8 mouse cellular contexts compared by ENCODE assay signal in the genomic region with DNA sequence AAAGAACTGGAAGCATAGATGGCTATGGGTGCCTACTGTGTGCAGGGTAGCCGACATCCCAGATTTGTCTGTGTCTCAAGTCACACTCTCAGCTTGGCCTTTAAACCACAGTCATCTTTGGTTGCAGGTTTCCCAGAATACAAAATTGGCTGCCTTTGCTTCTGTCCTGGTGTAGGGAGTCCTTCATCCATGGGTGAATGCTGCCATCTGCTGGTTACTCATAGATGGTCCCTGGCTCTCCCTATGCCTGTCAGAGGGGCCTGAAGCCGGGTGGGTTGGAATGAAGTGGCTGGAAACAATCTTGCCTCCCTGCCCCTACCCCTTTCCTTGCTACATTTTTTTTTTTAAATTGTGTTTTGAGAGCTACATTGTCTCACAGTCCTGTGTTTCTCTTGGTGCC. TPM values are rescaled to one million over a fixed set of nuclear protein-coding genes. Genes with fewer than 3 reads are reported as not detected.
DNase-seq lines count a peak whose midpoint lies in the region; ATAC-seq and TF ChIP-seq lines count a peak whose summit lies in the region.

No protein-coding gene starts in this region.

- H3K9me3 ChIP-seq in heart, embryonic 11.5 days (replicated peaks; ENCODE audit: control insufficient read depth, low read length), result no peaks in the 10 kb centered on the region
- H3K9me3 ChIP-seq in limb, embryonic 13.5 days, result no peaks in the 10 kb centered on the region
- no peaks in the 10 kb centered on the region for H3K9me3 ChIP-seq in midbrain, postnatal 0 days (ENCODE audit: low read length)

- WGBS in heart, embryonic 11.5 days (ENCODE audit: insufficient replicate concordance), result 32% methylated on average over 2 of the region's 2 CpGs
- WGBS in limb, embryonic 13.5 days, result 29% methylated on average over 2 of the region's 2 CpGs
- WGBS in midbrain, postnatal 0 days, result 18% methylated on average over 2 of the region's 2 CpGs

- H3K4me2 ChIP-seq in heart, embryonic 11.5 days, result no peak overlapping the region
- no peak overlapping the region for H3K4me2 ChIP-seq in limb, embryonic 13.5 days (replicated peaks)
- no peak overlapping the region for H3K4me2 ChIP-seq in midbrain, postnatal 0 days (ENCODE audit: low read depth, low read length, poor library complexity, severe bottlenecking)

- peak; percentile 97 for DNase-seq in heart, adult 11 months
- peak; percentile 51 for DNase-seq in embryo, embryonic 11.5 days (ENCODE audit: low read depth, low spot score)
- DNase-seq in gastrocnemius, postnatal 4 days (ENCODE audit: low spot score in 2 of 2), result peak; percentile 48 to 74
- peak; percentile 74 to 83 for DNase-seq in kidney, adult 8-10 months
- peak; percentile 91 for DNase-seq in midbrain, postnatal 0 days (ENCODE audit: low spot score)
- peak; percentile 49 to 77 for DNase-seq in spleen, postnatal 4 days (ENCODE audit: low spot score in 2 of 2)

- H3K36me3 ChIP-seq in heart, embryonic 11.5 days (ENCODE audit: control insufficient read depth, insufficient read depth, low read length), result no peaks in the 10 kb centered on the region
- H3K36me3 ChIP-seq in limb, embryonic 13.5 days, result no peaks in the 10 kb centered on the region
- no peaks in the 10 kb centered on the region for H3K36me3 ChIP-seq in midbrain, postnatal 0 days (ENCODE audit: insufficient read depth, low read length)

- H3K27me3 ChIP-seq in heart, embryonic 11.5 days (ENCODE audit: control insufficient read depth, insufficient read depth, low read length), result no peaks in the 10 kb centered on the region
- no peaks in the 10 kb centered on the region for H3K27me3 ChIP-seq in limb, embryonic 13.5 days
- no peaks in the 10 kb centered on the region for H3K27me3 ChIP-seq in midbrain, postnatal 0 days (ENCODE audit: insufficient read depth, low read length)

- H3K9ac ChIP-seq in heart, embryonic 11.5 days (ENCODE audit: low read depth, low read length), result no peak overlapping the region
- H3K9ac ChIP-seq in limb, embryonic 13.5 days, result no peak overlapping the region
- H3K9ac ChIP-seq in midbrain, postnatal 0 days (replicated peaks; ENCODE audit: low read length, poor library complexity, severe bottlenecking), result no peak overlapping the region

- no peaks in the 10 kb centered on the region for H3K4me1 ChIP-seq in heart, embryonic 11.5 days (ENCODE audit: control insufficient read depth, insufficient read depth, low read length)
- peaks cover 23% of the 10 kb centered on the region for H3K4me1 ChIP-seq in limb, embryonic 13.5 days
- no peaks in the 10 kb centered on the region for H3K4me1 ChIP-seq in midbrain, postnatal 0 days (ENCODE audit: insufficient read depth, low read length)

- TF ChIP-seq CTCF in midbrain, postnatal 0 days (IDR thresholded peaks at IDR 0.05), result peak; percentile 94

- no peak overlapping the region for H3K4me3 ChIP-seq in heart, embryonic 11.5 days (ENCODE audit: low read depth, low read length)
- no peak overlapping the region for H3K4me3 ChIP-seq in limb, embryonic 13.5 days
- H3K4me3 ChIP-seq in midbrain, postnatal 0 days (ENCODE audit: low read depth, low read length), result no peak overlapping the region

- no peak overlapping the region for H3K27ac ChIP-seq in heart, embryonic 11.5 days (ENCODE audit: low read depth, low read length)
- no peak overlapping the region for H3K27ac ChIP-seq in limb, embryonic 13.5 days
- no peak overlapping the region for H3K27ac ChIP-seq in midbrain, postnatal 0 days (ENCODE audit: low read depth, low read length)

- ATAC-seq in heart, embryonic 11.5 days (replicated peaks; ENCODE audit: insufficient number of reproducible peaks, low FRiP score, low TSS enrichment), result no peak
- ATAC-seq in limb, embryonic 13.5 days (ENCODE audit: low FRiP score, low read depth), result peak; percentile 87
- peak; percentile 91 for ATAC-seq in midbrain, postnatal 0 days (ENCODE audit: low FRiP score)

RNA-seq across cellular contexts. Expression of a gene that starts 20.0 kb away (rescaled TPM):
- not detected in 2 replicates for polyA plus RNA-seq in heart, embryonic 11.5 days (2014; fragmentation: Nextera tagmentation; extraction: Ambion mirVana)
- not detected for total RNA-seq in gastrocnemius, postnatal 4 days (2021)
- 1.2 and 1.3 TPM in 2 replicates for polyA plus RNA-seq in limb, embryonic 13.5 days (2015; fragmentation: Nextera tagmentation; extraction: Ambion mirVana)
- not detected in 2 replicates for total RNA-seq in midbrain, postnatal 0 days (2014; rRNA removed)
- 0.75 and 0.85 TPM in 2 replicates for polyA plus RNA-seq in midbrain, postnatal 0 days (2015; fragmentation: Nextera tagmentation; extraction: Ambion mirVana)
